Mouse (Mus musculus): ENCODE results near the gene Ccdc62. TPM values are rescaled to one million over a fixed set of nuclear protein-coding genes. Genes with fewer than 3 reads are reported as not detected.

The Ccdc62 gene
- polyA plus RNA-seq, 1 experiment, result 8.0 TPM

- Histone ChIP-seq H3K4me1 (ENCODE audit: control insufficient read depth, insufficient read depth, low read length) (no peaks in the 10 kb centered on the region), H3K4me3 (ENCODE audit: insufficient read depth, low read length) (no peak overlapping the region), H3K27ac (ENCODE audit: insufficient read depth, low read length) (no peak overlapping the region)
- TF ChIP-seq POLR2A (IDR thresholded peaks at IDR 0.05; ENCODE audit: low read depth, low read length), result no peak
- TF ChIP-seq CTCF (IDR thresholded peaks at IDR 0.05; ENCODE audit: borderline replicate concordance, insufficient read depth, low read length), result no peak
Observed at GRCm38 (mm10) chr5:123897352-123897751, 33.1 kb upstream of the Ccdc62 start.

DNA sequence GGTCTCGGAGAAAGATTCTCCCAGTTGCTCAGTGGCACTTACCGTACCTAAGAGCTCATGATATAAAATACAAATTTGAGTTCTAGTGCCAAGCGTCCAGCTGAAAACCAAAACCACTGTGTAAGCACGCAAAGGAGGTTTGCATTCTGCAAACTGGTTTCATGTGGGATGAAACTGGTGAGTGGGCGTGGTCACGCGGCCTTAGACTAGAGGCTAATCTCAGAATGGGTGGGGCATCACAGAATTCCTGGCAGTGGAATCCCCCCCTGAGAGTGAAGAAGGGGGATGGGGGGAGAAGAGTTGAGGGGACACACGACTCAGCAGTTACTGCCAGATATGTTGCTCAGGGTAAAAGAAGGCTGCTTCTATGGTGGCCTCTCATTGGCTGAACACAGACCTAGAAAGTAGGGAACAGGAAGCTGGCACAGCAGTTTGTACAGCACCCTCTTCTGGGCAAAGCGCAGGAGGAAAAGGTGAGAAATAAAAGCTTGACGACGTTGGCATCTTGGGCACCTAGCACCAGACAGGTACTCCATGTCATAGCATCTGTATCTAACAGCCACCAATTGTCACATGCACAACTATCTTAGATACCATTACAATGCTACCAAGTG lies 26.3 kb upstream of the Ccdc62 start:
- Histone ChIP-seq H3K27ac (ENCODE audit: insufficient read depth, low read length) (no peak overlapping the region), H3K4me1 (ENCODE audit: control insufficient read depth, insufficient read depth, low read length) (peaks cover 12% of the 10 kb centered on the region), H3K4me3 (ENCODE audit: insufficient read depth, low read length) (no peak overlapping the region)
- TF ChIP-seq CTCF (IDR thresholded peaks at IDR 0.05; ENCODE audit: borderline replicate concordance, insufficient read depth, low read length), result no peak
- no peak for TF ChIP-seq POLR2A (IDR thresholded peaks at IDR 0.05; ENCODE audit: low read depth, low read length)

- Histone ChIP-seq H3K4me3 (ENCODE audit: insufficient read depth, low read length) (no peak overlapping the region), H3K27ac (ENCODE audit: insufficient read depth, low read length) (peak overlapping the region; percentile 80), H3K4me1 (ENCODE audit: control insufficient read depth, insufficient read depth, low read length) (peaks cover 12% of the 10 kb centered on the region)
- no peak for TF ChIP-seq POLR2A (IDR thresholded peaks at IDR 0.05; ENCODE audit: low read depth, low read length)
- no peak for TF ChIP-seq CTCF (IDR thresholded peaks at IDR 0.05; ENCODE audit: borderline replicate concordance, insufficient read depth, low read length)
Observed at GRCm38 (mm10) chr5:123906146-123906975, 24.1 kb upstream of the Ccdc62 start.

- Histone ChIP-seq H3K27ac (ENCODE audit: insufficient read depth, low read length) (peak within 1 kb of the TSS; percentile 86), H3K4me3 (ENCODE audit: insufficient read depth, low read length) (peak within 1 kb of the TSS; percentile 93)
Observed at GRCm38 (mm10) chr5:123906976-123907630, 23.4 kb upstream of the Ccdc62 start, which contains the start of gene Denr. Gene Denr (plus strand): TSS chr5:123907175.

DNA sequence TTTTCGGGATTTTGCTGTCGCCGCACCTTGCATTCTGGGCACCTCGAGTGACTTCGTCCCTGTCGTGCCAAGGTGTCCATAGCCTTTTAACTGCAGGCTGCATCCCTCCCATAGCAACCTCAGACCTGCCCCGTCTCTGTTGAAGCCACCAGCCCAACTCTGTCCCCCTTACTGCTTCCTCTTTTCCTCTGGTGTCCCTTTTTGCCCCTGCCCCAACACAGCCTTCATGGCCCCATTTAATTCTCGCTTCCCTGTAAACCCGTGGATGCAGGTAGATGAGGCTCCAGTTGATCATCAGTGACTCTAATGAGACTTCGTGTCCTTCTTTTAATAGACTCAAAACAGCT lies 22.9 kb upstream of the Ccdc62 start:
- Histone ChIP-seq H3K27ac (ENCODE audit: insufficient read depth, low read length) (peak overlapping the region; percentile 86), H3K4me1 (ENCODE audit: control insufficient read depth, insufficient read depth, low read length) (peaks cover 12% of the 10 kb centered on the region), H3K4me3 (ENCODE audit: insufficient read depth, low read length) (peak overlapping the region; percentile 93)
- TF ChIP-seq CTCF (IDR thresholded peaks at IDR 0.05; ENCODE audit: borderline replicate concordance, insufficient read depth, low read length), result no peak
- no peak for TF ChIP-seq POLR2A (IDR thresholded peaks at IDR 0.05; ENCODE audit: low read depth, low read length)

More at GRCm38 (mm10) chr5:123906976-123907630, 23.4 kb upstream of the Ccdc62 start, which contains the start of gene Denr:
- peaks cover 12% of the 10 kb centered on the region for H3K4me1 ChIP-seq (ENCODE audit: control insufficient read depth, insufficient read depth, low read length)
- peak; percentile 90 for TF ChIP-seq POLR2A (IDR thresholded peaks at IDR 0.05; ENCODE audit: low read depth, low read length)
- peak; percentile 87 for TF ChIP-seq CTCF (IDR thresholded peaks at IDR 0.05; ENCODE audit: borderline replicate concordance, insufficient read depth, low read length)

- TF ChIP-seq POLR2A (IDR thresholded peaks at IDR 0.05; ENCODE audit: low read depth, low read length) (no peak), CTCF (IDR thresholded peaks at IDR 0.05; ENCODE audit: borderline replicate concordance, insufficient read depth, low read length) (no peak)
- Histone ChIP-seq H3K4me1 (ENCODE audit: control insufficient read depth, insufficient read depth, low read length) (no peaks in the 10 kb centered on the region), H3K4me3 (ENCODE audit: insufficient read depth, low read length) (no peak overlapping the region), H3K27ac (ENCODE audit: insufficient read depth, low read length) (no peak overlapping the region)
Observed at GRCm38 (mm10) chr5:123914852-123915251, 15.6 kb upstream of the Ccdc62 start.

- no peak overlapping the region for H3K4me3 ChIP-seq (ENCODE audit: insufficient read depth, low read length)
- no peak overlapping the region for H3K27ac ChIP-seq (ENCODE audit: insufficient read depth, low read length)
- TF ChIP-seq POLR2A (IDR thresholded peaks at IDR 0.05; ENCODE audit: low read depth, low read length), result no peak
- H3K4me1 ChIP-seq (ENCODE audit: control insufficient read depth, insufficient read depth, low read length), result no peaks in the 10 kb centered on the region
Observed at GRCm38 (mm10) chr5:123922112-123922511, 8.4 kb upstream of the Ccdc62 start.

DNA sequence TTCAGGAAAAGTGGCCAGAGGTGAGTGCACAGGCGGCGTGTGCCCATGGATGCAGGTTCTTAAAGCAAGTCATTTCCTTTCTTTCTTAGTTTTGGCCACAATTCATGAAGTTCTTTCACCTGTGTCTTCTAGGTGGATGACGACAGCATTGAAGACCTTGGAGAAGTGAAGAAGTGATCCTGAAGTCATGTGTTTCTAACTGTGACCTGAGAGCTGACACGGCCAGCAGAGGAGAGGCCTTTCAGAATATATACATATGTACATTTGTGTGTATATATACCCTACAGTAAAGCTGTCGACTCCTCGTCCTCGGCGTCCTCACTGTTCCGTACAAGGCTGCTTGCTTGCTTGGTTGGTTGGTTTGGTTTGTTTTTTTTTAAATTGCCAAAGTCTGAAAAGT lies 3.4 kb upstream of the Ccdc62 start, which contains the start of gene Gm43518:
Gene Gm43518 (plus strand): TSS at position 301 of the 400 bp plus-strand sequence.
- no peak within 1 kb of the TSS for H3K4me3 ChIP-seq (ENCODE audit: insufficient read depth, low read length)
- H3K27ac ChIP-seq (ENCODE audit: insufficient read depth, low read length), result no peak within 1 kb of the TSS
- H3K4me1 ChIP-seq (ENCODE audit: control insufficient read depth, insufficient read depth, low read length), result no peaks in the 10 kb centered on the region
- TF ChIP-seq POLR2A (IDR thresholded peaks at IDR 0.05; ENCODE audit: low read depth, low read length) (no peak), CTCF (IDR thresholded peaks at IDR 0.05; ENCODE audit: borderline replicate concordance, insufficient read depth, low read length) (no peak)

GRCm38 (mm10) chr5:123931131-123931530 lies 652 bp downstream of the Ccdc62 start:
- peak; percentile 32; the same call in 1 of the 2 replicates for TF ChIP-seq POLR2A (IDR thresholded peaks at IDR 0.05; ENCODE audit: low read depth, low read length)
- TF ChIP-seq CTCF (IDR thresholded peaks at IDR 0.05; ENCODE audit: borderline replicate concordance, insufficient read depth, low read length), result no peak
- H3K27ac ChIP-seq (ENCODE audit: insufficient read depth, low read length), result no peak overlapping the region

More at GRCm38 (mm10) chr5:123931131-123931530, 652 bp downstream of the Ccdc62 start:
- Histone ChIP-seq H3K4me3 (ENCODE audit: insufficient read depth, low read length) (peak overlapping the region; percentile 72), H3K4me1 (ENCODE audit: control insufficient read depth, insufficient read depth, low read length) (no peaks in the 10 kb centered on the region)
